Mouse (Mus musculus): ENCODE measurements around the gene Zfp791.
A peak's percentile ranks its signal among the peaks of the same experiment; 100 is the strongest.

DNA sequence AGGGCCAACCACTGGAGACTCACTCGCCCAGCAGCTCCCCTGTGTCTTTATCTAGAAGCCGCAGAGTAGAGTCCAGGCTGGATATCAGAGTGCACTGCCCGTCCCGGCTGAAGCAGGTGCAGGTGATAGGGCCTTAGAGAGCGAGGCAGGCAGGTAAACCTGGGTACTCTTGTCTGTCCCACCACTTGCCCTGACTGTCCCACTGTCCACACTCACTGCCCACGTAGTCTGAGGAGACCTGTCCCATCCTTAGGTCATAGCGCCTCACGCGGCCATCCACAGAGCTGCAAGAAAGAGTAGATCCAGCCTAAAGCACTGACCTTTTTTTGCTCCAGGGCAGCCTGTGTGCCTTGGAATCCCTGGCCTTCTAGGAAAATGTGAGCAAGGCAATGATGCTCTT is 46.9 kb downstream of the Zfp791 start:
- no peak for TF ChIP-seq GATA1 (IDR thresholded peaks at IDR 0.05; ENCODE audit: low read depth, low read length)
- TF ChIP-seq MYC (IDR thresholded peaks at IDR 0.05; ENCODE audit: low read depth, low read length) = no peak
- peak in 1 of 3 experiments; percentile 7; a peak in 1 of 6 replicates for TF ChIP-seq CTCF (IDR thresholded peaks at IDR 0.05 in 2 of 3, conservative IDR thresholded peaks at IDR 0.05 in 1 of 3; ENCODE audit: control insufficient read depth in 1 of 3, insufficient read depth in 1 of 3, low read depth in 2 of 3, low read length in 3 of 3, poor library complexity in 1 of 3, severe bottlenecking in 1 of 3)
- TF ChIP-seq MEF2A (IDR thresholded peaks at IDR 0.05; ENCODE audit: extremely low read depth, insufficient replicate concordance, low read depth, low read length, poor library complexity, severe bottlenecking) = no peak
- no peak for TF ChIP-seq EP300 (IDR thresholded peaks at IDR 0.05; ENCODE audit: low read depth in 1 of 2, low read length in 2 of 2)
- peak in 1 of 2 experiments; percentile 11; a peak in 1 of 4 replicates for TF ChIP-seq POLR2A (IDR thresholded peaks at IDR 0.05; ENCODE audit: control insufficient read depth in 1 of 2, insufficient read depth in 1 of 2, low read depth in 1 of 2, low read length in 2 of 2, poor library complexity in 1 of 2)

All from MEL (cell line).